Mouse (Mus musculus) embryonic fibroblast, embryonic 13.5 days (primary cell): ENCODE results near the gene Slc37a1.

Source experiments
- CTCF ChIP-seq: IDR thresholded peaks from 2 replicates; pipeline ENCODE4 v1.5.1; 2011; ENCODE audit warnings: mild to moderate bottlenecking, control low read depth, low read length, moderate library complexity, borderline replicate concordance; ENCODE audit not compliant: insufficient read depth
- POLR2A ChIP-seq: IDR thresholded peaks from 2 replicates; pipeline ENCODE4 v1.6.1; 2011; ENCODE audit warnings: low read depth, mild to moderate bottlenecking, control low read depth, low read length, moderate library complexity

- TF ChIP-seq POLR2A (no peak), CTCF (no peak)
Observed at GRCm38 (mm10) chr17:31316998-31317397, 30.4 kb downstream of the Slc37a1 start.
